Mouse (Mus musculus) heart, adult 2 months (tissue): ENCODE data around the gene AY074887. TPM values are rescaled to one million over a fixed set of nuclear protein-coding genes. Genes with fewer than 3 reads are reported as not detected.

Source experiments
- DNase-seq, 2 experiments: peaks; one replicate each; pipeline ENCODE4 v3.0.0; 2021
- H3K27ac ChIP-seq: fragments of 200-600 bp; 2 replicates; pipeline ENCODE4 v1.8.1; 2022
- H3K27me3 ChIP-seq: fragments of 200-500 bp; 2 replicates; pipeline ENCODE4 v1.6.1; 2012; ENCODE audit warnings: mild to moderate bottlenecking, low read length, inconsistent platforms, mixed read lengths; ENCODE audit not compliant: control insufficient read depth, insufficient read depth
- H3K36me3 ChIP-seq: fragments of 200-500 bp; 2 replicates; pipeline ENCODE4 v1.6.1; 2012; ENCODE audit warnings: low read length, inconsistent platforms; ENCODE audit not compliant: control insufficient read depth, insufficient read depth
- H3K4me1 ChIP-seq: fragments of 200-500 bp; 2 replicates; pipeline ENCODE4 v1.6.1; 2011; ENCODE audit warnings: low read length; ENCODE audit not compliant: control insufficient read depth, insufficient read depth
- H3K4me3 ChIP-seq: fragments of 200-600 bp; 2 replicates; pipeline ENCODE4 v1.8.1; 2022
- H3K79me2 ChIP-seq: fragments of 200-500 bp; replicated peaks from 2 replicates; pipeline ENCODE4 v1.6.1; 2012; ENCODE audit warnings: mild to moderate bottlenecking, inconsistent platforms, low read length, moderate library complexity, mixed read lengths; ENCODE audit not compliant: control insufficient read depth, insufficient read depth
- H3K9ac ChIP-seq: fragments of 200-500 bp; 2 replicates; pipeline ENCODE4 v1.6.1; 2012; ENCODE audit warnings: low read depth, mild to moderate bottlenecking, control low read depth, inconsistent platforms, low read length, mixed read lengths
- CTCF ChIP-seq: fragments of 200-600 bp; IDR thresholded peaks from 2 replicates; pipeline ENCODE4 v1.8.1; 2022; ENCODE audit warnings: antibody characterized with exemption, mild to moderate bottlenecking, moderate library complexity
- EP300 ChIP-seq: fragments of 200-500 bp; IDR thresholded peaks from 2 replicates; pipeline ENCODE4 v1.6.1; 2011; ENCODE audit warnings: low read depth, low read length, control low read depth; ENCODE audit not compliant: insufficient read depth
- POLR2A ChIP-seq: fragments of 200-500 bp; IDR thresholded peaks from 2 replicates; pipeline ENCODE4 v1.6.1; 2011; ENCODE audit warnings: mild to moderate bottlenecking, low read depth, low read length, control low read depth; ENCODE audit not compliant: insufficient read depth
- WGBS: fragments of 180-500 bp; shearing (Covaris S2); methylation state at CpG from one replicate; pipeline ENCODE4 v1.1.7; 2018; 5-methylcytosine and 5-hydroxymethylcytosine counted together
- intact Hi-C: fragments of 180-260 bp; cut with DNase I; formaldehyde crosslinking; loops from one replicate; pipeline ENCODE4 v1.15.1; 2025
- polyA plus RNA-seq: library from polyadenylated mRNA; depleted of rRNA; stranded (reverse); fragments of >200 nt; gene quantifications from 2 replicates; pipeline ENCODE4 v1.2.3, GENCODE M21; 2012
- total RNA-seq, 2 experiments: library from RNA; stranded (reverse); gene quantifications; 2 replicates each; pipeline ENCODE4 v1.2.3; 2021

The AY074887 gene
- total and polyA plus RNA-seq, 3 experiments, result not detected

GRCm38 (mm10) chr9:54949465-54949864 lies 1.3 kb downstream of the AY074887 start:
- Histone ChIP-seq H3K27ac (no peak overlapping the region), H3K4me1 (peaks cover 2% of the 10 kb centered on the region), H3K9ac (no peak overlapping the region), H3K36me3 (peaks cover 3% of the 10 kb centered on the region), H3K79me2 (no peaks in the 10 kb centered on the region; the same call in 1 of the 2 replicates), H3K4me3 (no peak overlapping the region), H3K27me3 (no peaks in the 10 kb centered on the region)
- DNase-seq, result no peak
- intact Hi-C loops, result no loop called here
- no peak for TF ChIP-seq CTCF
- no peak for TF ChIP-seq POLR2A
- TF ChIP-seq EP300, result no peak

- H3K79me2 ChIP-seq, result no peaks in the 10 kb centered on the region
- H3K27ac ChIP-seq, result no peak overlapping the region
- no peak for DNase-seq
- TF ChIP-seq CTCF (no peak), EP300 (no peak), POLR2A (no peak)
- intact Hi-C loops, result no loop called here
- WGBS, result 71% methylated on average over 16 of the region's 16 CpGs
- no peak overlapping the region for H3K9ac ChIP-seq
- no peaks in the 10 kb centered on the region for H3K36me3 ChIP-seq
- no peaks in the 10 kb centered on the region; the same call in 1 of the 2 replicates for H3K4me1 ChIP-seq
- H3K27me3 ChIP-seq, result no peaks in the 10 kb centered on the region
- no peak overlapping the region for H3K4me3 ChIP-seq
These were observed 4.5 kb downstream of the AY074887 start for GRCm38 (mm10) chr9:54946256-54946655.

- no peak overlapping the region for H3K9ac ChIP-seq
- no peak overlapping the region for H3K4me3 ChIP-seq
- no peak overlapping the region for H3K27ac ChIP-seq
- peak; percentile 36 for TF ChIP-seq CTCF
- no peak for TF ChIP-seq POLR2A
- intact Hi-C loops, result no loop called here
- H3K4me1 ChIP-seq, result no peaks in the 10 kb centered on the region; the same call in 1 of the 2 replicates
- no peaks in the 10 kb centered on the region for H3K27me3 ChIP-seq
- no peaks in the 10 kb centered on the region for H3K36me3 ChIP-seq
- 69% methylated on average over 2 of the region's 2 CpGs for WGBS
- no peak for DNase-seq
- H3K79me2 ChIP-seq, result no peaks in the 10 kb centered on the region
These were observed 6.3 kb downstream of the AY074887 start for GRCm38 (mm10) chr9:54944467-54944866.

- Histone ChIP-seq H3K4me1 (no peaks in the 10 kb centered on the region), H3K9ac (no peak overlapping the region), H3K36me3 (no peaks in the 10 kb centered on the region), H3K27ac (no peak overlapping the region), H3K79me2 (no peaks in the 10 kb centered on the region), H3K4me3 (no peak overlapping the region), H3K27me3 (no peaks in the 10 kb centered on the region)
- TF ChIP-seq POLR2A, result no peak
- TF ChIP-seq CTCF, result no peak
- TF ChIP-seq EP300, result no peak
- WGBS, result 72% methylated on average over 4 of the region's 4 CpGs
- DNase-seq, result no peak
- intact Hi-C loops, result no loop called here
These were observed 8.7 kb downstream of the AY074887 start for GRCm38 (mm10) chr9:54942071-54942470.

- DNase-seq, result no peak
- intact Hi-C loops, result no loop called here
- TF ChIP-seq EP300 (no peak), POLR2A (no peak), CTCF (no peak)
- no peaks in the 10 kb centered on the region for H3K79me2 ChIP-seq
- H3K36me3 ChIP-seq, result no peaks in the 10 kb centered on the region
- H3K27me3 ChIP-seq, result no peaks in the 10 kb centered on the region
- H3K9ac ChIP-seq, result no peak overlapping the region
- H3K4me3 ChIP-seq, result no peak overlapping the region
- H3K27ac ChIP-seq, result no peak overlapping the region
- 78% methylated on average over 2 of the region's 2 CpGs for WGBS
- H3K4me1 ChIP-seq, result no peaks in the 10 kb centered on the region
These were observed 18.4 kb downstream of the AY074887 start for GRCm38 (mm10) chr9:54932379-54932778.

- Histone ChIP-seq H3K4me3 (no peak overlapping the region), H3K27me3 (no peaks in the 10 kb centered on the region), H3K4me1 (no peaks in the 10 kb centered on the region), H3K36me3 (no peaks in the 10 kb centered on the region), H3K27ac (no peak overlapping the region), H3K79me2 (no peaks in the 10 kb centered on the region), H3K9ac (no peak overlapping the region)
- TF ChIP-seq CTCF (peak; percentile 32; the same call in 1 of the 2 replicates), EP300 (no peak), POLR2A (no peak)
- intact Hi-C loops, result no loop called here
- 23% methylated on average over 1 of the region's 1 CpGs for WGBS
- no peak for DNase-seq
These were observed 19.0 kb downstream of the AY074887 start for GRCm38 (mm10) chr9:54931765-54932164.
